ENCODE assay signal across 25 mouse cellular contexts in genomic region chr7:81111729-81112128, GRCm38 (mm10). TPM values are rescaled to one million over a fixed set of nuclear protein-coding genes. Genes with fewer than 3 reads are reported as not detected.
DNase-seq lines count a peak whose midpoint lies in the region; ATAC-seq and TF ChIP-seq lines count a peak whose summit lies in the region.
"Had no signal": no experiment of that assay in that cellular context is flagged by ENCODE, and none has a peak within 500 bp of the region (broad histone marks: within the 10 kb centered on the region; RNA-seq: fewer than 3 reads in every experiment).

No protein-coding gene starts in this region.

- no peaks in the 10 kb centered on the region for H3K36me3 ChIP-seq in liver, adult 2 months (ENCODE audit: control insufficient read depth, insufficient read depth, low read length)
- H3K36me3 ChIP-seq in liver, embryonic 12.5 days = no peaks in the 10 kb centered on the region
- H3K36me3 ChIP-seq in midbrain, embryonic 10.5 days = no peaks in the 10 kb centered on the region
- H3K36me3 ChIP-seq in hindbrain, embryonic 11.5 days (ENCODE audit: control insufficient read depth, insufficient read depth, low read length) = no peaks in the 10 kb centered on the region
- H3K36me3 ChIP-seq: forebrain, embryonic 15.5 days; G1E; heart, embryonic 15.5 days; hindbrain, embryonic 10.5 days; limb, embryonic 15.5 days had no signal

- DNase-seq in adrenal gland, adult (ENCODE audit: inconsistent age in 2 of 2, low spot score in 1 of 2) = peak; percentile 56 to 84
- DNase-seq in adrenal gland, postnatal 4 days (ENCODE audit: low spot score in 2 of 2) = no peak
- DNase-seq in liver, adult 2 months (ENCODE audit: extremely low read depth, low read depth, low spot score) = peak; percentile 95
- DNase-seq in adrenal gland, postnatal 25 days = peak; percentile 70
- peak; percentile 91 to 93 for DNase-seq in kidney, postnatal 36 days
- no peak for DNase-seq in midbrain, embryonic 10.5 days (ENCODE audit: low spot score)
- DNase-seq in hindbrain, embryonic 11.5 days (ENCODE audit: low spot score) = no peak
- DNase-seq: cerebellum, adult 11-12 months; layer of hippocampus, postnatal 36 days; thymus, postnatal 14 days had no signal

- H3K79me2 ChIP-seq in liver, adult 2 months (ENCODE audit: control insufficient read depth, insufficient read depth, low read length) = no peaks in the 10 kb centered on the region

- no peak overlapping the region for H3K4me3 ChIP-seq in liver, adult 2 months (ENCODE audit: insufficient read depth, low read depth, low read length)
- no peak overlapping the region for H3K4me3 ChIP-seq in liver, embryonic 12.5 days
- H3K4me3 ChIP-seq in midbrain, embryonic 10.5 days = no peak overlapping the region
- no peak overlapping the region for H3K4me3 ChIP-seq in hindbrain, embryonic 11.5 days (ENCODE audit: low read depth, low read length)
- H3K4me3 ChIP-seq: erythroblast, embryonic 14.5 days; forebrain, embryonic 15.5 days; heart, embryonic 15.5 days; hindbrain, embryonic 10.5 days; limb, embryonic 15.5 days had no signal

- H3K9ac ChIP-seq in liver, adult 2 months (ENCODE audit: low read depth, low read length) = no peak overlapping the region
- no peak overlapping the region for H3K9ac ChIP-seq in liver, embryonic 12.5 days
- no peak overlapping the region for H3K9ac ChIP-seq in hindbrain, embryonic 11.5 days (ENCODE audit: low read depth, low read length)
- H3K9ac ChIP-seq: forebrain, embryonic 15.5 days; heart, embryonic 15.5 days; limb, embryonic 15.5 days had no signal

- H3K4me2 ChIP-seq in liver, embryonic 12.5 days = no peak overlapping the region
- H3K4me2 ChIP-seq in hindbrain, embryonic 11.5 days (replicated peaks; ENCODE audit: low read depth, low read length) = no peak overlapping the region
- H3K4me2 ChIP-seq: forebrain, embryonic 15.5 days; heart, embryonic 15.5 days; limb, embryonic 15.5 days had no signal

- no peaks in the 10 kb centered on the region for H3K27me3 ChIP-seq in liver, adult 2 months (ENCODE audit: control insufficient read depth, insufficient read depth, low read length)
- H3K27me3 ChIP-seq in liver, embryonic 12.5 days (replicated peaks) = 0 out of 2 replicates have a peak, but pooled peaks cover 11% of the 10 kb centered on the region
- H3K27me3 ChIP-seq in midbrain, embryonic 10.5 days (ENCODE audit: low read depth, poor library complexity, severe bottlenecking) = no peaks in the 10 kb centered on the region
- no peaks in the 10 kb centered on the region for H3K27me3 ChIP-seq in hindbrain, embryonic 11.5 days (ENCODE audit: control insufficient read depth, insufficient read depth, low read length)
- H3K27me3 ChIP-seq: forebrain, embryonic 15.5 days; heart, embryonic 15.5 days; limb, embryonic 15.5 days had no signal

- no peak for TF ChIP-seq POLR2A in liver, adult 2 months (IDR thresholded peaks at IDR 0.05; ENCODE audit: extremely low read depth, insufficient read depth, low read length)

- no peaks in the 10 kb centered on the region for H3K9me3 ChIP-seq in liver, embryonic 12.5 days (replicated peaks)
- H3K9me3 ChIP-seq in midbrain, embryonic 10.5 days (replicated peaks) = no peaks in the 10 kb centered on the region
- no peaks in the 10 kb centered on the region for H3K9me3 ChIP-seq in hindbrain, embryonic 11.5 days (ENCODE audit: control insufficient read depth, low read length)
- H3K9me3 ChIP-seq: forebrain, embryonic 15.5 days; G1E; heart, embryonic 15.5 days; hindbrain, embryonic 10.5 days; limb, embryonic 15.5 days had no signal

- ATAC-seq in liver, embryonic 12.5 days = no peak
- no peak for ATAC-seq in hindbrain, embryonic 11.5 days (ENCODE audit: low FRiP score)
- ATAC-seq: CD4-positive, CD25-positive, alpha-beta regulatory T cell, adult 4 months; forebrain, embryonic 15.5 days had no signal

- TF ChIP-seq CTCF in liver, adult 2 months (IDR thresholded peaks at IDR 0.05; ENCODE audit: low read depth, low read length) = no peak

- H3K27ac ChIP-seq in liver, adult 2 months (replicated peaks; ENCODE audit: insufficient read depth, low read depth, low read length) = 0 out of 2 replicates have a peak overlapping the region, but pooled peaks have one; percentile 35
- H3K27ac ChIP-seq in liver, embryonic 12.5 days = no peak overlapping the region
- H3K27ac ChIP-seq in midbrain, embryonic 10.5 days (replicated peaks) = no peak overlapping the region
- H3K27ac ChIP-seq in hindbrain, embryonic 11.5 days (ENCODE audit: low read depth, low read length) = no peak overlapping the region
- H3K27ac ChIP-seq: forebrain, embryonic 15.5 days; heart, embryonic 15.5 days; hindbrain, embryonic 10.5 days; limb, embryonic 15.5 days; stomach, postnatal 0 days had no signal

- WGBS in liver, adult 2 months = 29% methylated on average over 2 of the region's 2 CpGs
- WGBS in liver, embryonic 12.5 days (ENCODE audit: insufficient replicate concordance) = 68% methylated on average over 2 of the region's 2 CpGs
- WGBS in midbrain, embryonic 10.5 days = 95% methylated on average over 2 of the region's 2 CpGs
- WGBS in hindbrain, embryonic 11.5 days = 91% methylated on average over 2 of the region's 2 CpGs

- H3K4me1 ChIP-seq in liver, adult 2 months (ENCODE audit: control insufficient read depth, insufficient read depth, low read length) = peaks cover 19% of the 10 kb centered on the region
- peaks cover 10% of the 10 kb centered on the region; the same call in 1 of the 2 replicates for H3K4me1 ChIP-seq in liver, embryonic 12.5 days
- H3K4me1 ChIP-seq in midbrain, embryonic 10.5 days = peaks cover 15% of the 10 kb centered on the region
- no peaks in the 10 kb centered on the region for H3K4me1 ChIP-seq in hindbrain, embryonic 11.5 days (replicated peaks; ENCODE audit: control insufficient read depth, insufficient read depth, low read length)
- H3K4me1 ChIP-seq: forebrain, embryonic 15.5 days had no signal

RNA-seq across cellular contexts. Expression of gene Slc28a1, which starts 2.9 kb away (rescaled TPM):
- total RNA-seq in adrenal gland, postnatal 4 days (2021) = under 1 TPM; 0.56 TPM
- total RNA-seq in liver, adult 2 months (2014; rRNA removed) = 0.28 TPM in 1 of 2 replicates, not detected in the other
- 0.12 and 0.24 TPM in 2 replicates for polyA plus RNA-seq in liver, adult 2 months (2012; rRNA removed)
- polyA plus RNA-seq in liver, embryonic 12.5 days (2016; fragmentation: Nextera tagmentation; extraction: Ambion mirVana) = 0.49 and 0.51 TPM in 2 replicates
- 0.15 TPM in 1 of 2 replicates, not detected in the other for total RNA-seq in adrenal gland, postnatal 25 days (2021)
- polyA plus RNA-seq in midbrain, embryonic 10.5 days (2016; fragmentation: Nextera tagmentation; extraction: Ambion mirVana) = 0.05 TPM in 1 of 2 replicates, not detected in the other
- 0.06 TPM in 1 of 2 replicates, not detected in the other for polyA plus RNA-seq in hindbrain, embryonic 11.5 days (2014; fragmentation: Nextera tagmentation; extraction: Ambion mirVana)
- total RNA-seq: common myeloid progenitor, adult 5-6 weeks; G1E; granulocyte monocyte progenitor cell, adult 5-6 weeks; layer of hippocampus, postnatal 36 days; megakaryocyte, adult 5-6 weeks had no signal
- polyA plus RNA-seq: CD4-positive, CD25-positive, alpha-beta regulatory T cell, adult 4 months; embryonic facial prominence, embryonic 11.5 days; erythroblast, embryonic 14.5 days; forebrain, embryonic 15.5 days; G1E; hindbrain, embryonic 10.5 days; lung, embryonic 16.5 days; neural tube, embryonic 11.5 days; stomach, postnatal 0 days had no signal

RNA-seq across cellular contexts. Expression of gene Alpk3, which starts 54.3 kb away (rescaled TPM):
- 1 to 10 TPM; 2.0 to 4.7 TPM for total RNA-seq in adrenal gland, postnatal 4 days (2021)
- total RNA-seq in liver, adult 2 months (2014; rRNA removed) = 0.09 TPM in 1 of 2 replicates, not detected in the other
- 0.01 TPM in 1 of 2 replicates, not detected in the other for polyA plus RNA-seq in liver, adult 2 months (2012; rRNA removed)
- 0.11 and 0.14 TPM in 2 replicates for polyA plus RNA-seq in liver, embryonic 12.5 days (2016; fragmentation: Nextera tagmentation; extraction: Ambion mirVana)
- total RNA-seq in adrenal gland, postnatal 25 days (2021) = 0.06 TPM in 1 of 2 replicates, not detected in the other
- polyA plus RNA-seq in midbrain, embryonic 10.5 days (2016; fragmentation: Nextera tagmentation; extraction: Ambion mirVana) = 0.05 and 0.09 TPM in 2 replicates
- 0.13 and 0.14 TPM in 2 replicates for polyA plus RNA-seq in hindbrain, embryonic 11.5 days (2014; fragmentation: Nextera tagmentation; extraction: Ambion mirVana)

Comparison
In these comparisons a context has a peak if more than half of its experiments do, and no peak if none do; other contexts are left out.
1. DNase-seq: peak in adrenal gland, adult (2 of 2), liver, adult 2 months (single experiment), adrenal gland, postnatal 25 days (single experiment) and kidney, postnatal 36 days (2 of 2); none in adrenal gland, postnatal 4 days (0 of 2), midbrain, embryonic 10.5 days (single experiment) and hindbrain, embryonic 11.5 days (single experiment).